Mouse (Mus musculus) megakaryocyte, embryonic 14.5 days (primary cell): Measurements from ENCODE around the gene Zfand6.

Source experiments
- FLI1 ChIP-seq: IDR thresholded peaks from 2 replicates; pipeline ENCODE4 v1.6.1; 2012; ENCODE audit warnings: low read length, inconsistent platforms, mixed read lengths
- GATA1 ChIP-seq: IDR thresholded peaks from 3 replicates; pipeline ENCODE4 v1.6.1; 2012; ENCODE audit warnings: mixed read lengths, low read length, inconsistent platforms, borderline replicate concordance

GRCm38 (mm10) chr7:84579769-84580168 lies 110.0 kb downstream of the Zfand6 start:
- TF ChIP-seq FLI1 (no peak), GATA1 (no peak)
